Mouse (Mus musculus): ENCODE data around the gene Guk1. TPM values are rescaled to one million over a fixed set of nuclear protein-coding genes. Genes with fewer than 3 reads are reported as not detected.

Guk1 gene
- polyA plus RNA-seq, 1 experiment from 2014 or later, result 54.2 TPM

GRCm38 (mm10) chr11:59182864-59183331 is 9.1 kb downstream of the Guk1 start, which contains the start of gene Gjc2:
Gene Gjc2 (minus strand): TSS chr11:59183213.
- H3K4me1 ChIP-seq (replicated peaks), result peaks cover 35% of the 10 kb centered on the region
- no peak for ATAC-seq (ENCODE audit: insufficient read depth)
- H3K36me3 ChIP-seq (replicated peaks), result peaks cover 32% of the 10 kb centered on the region
- peak within 1 kb of the TSS; percentile 26; the same call in 1 of the 2 replicates for H3K9ac ChIP-seq
- H3K4me2 ChIP-seq, result no peak within 1 kb of the TSS
- H3K27me3 ChIP-seq, result peaks cover 34% of the 10 kb centered on the region
- peak within 1 kb of the TSS; percentile 61 for H3K27ac ChIP-seq (replicated peaks)
- H3K4me3 ChIP-seq (replicated peaks), result no peak within 1 kb of the TSS
- WGBS (ENCODE audit: insufficient replicate concordance), result 57% methylated on average over 3 of the region's 3 CpGs
- no peaks in the 10 kb centered on the region for H3K9me3 ChIP-seq (replicated peaks)

DNA sequence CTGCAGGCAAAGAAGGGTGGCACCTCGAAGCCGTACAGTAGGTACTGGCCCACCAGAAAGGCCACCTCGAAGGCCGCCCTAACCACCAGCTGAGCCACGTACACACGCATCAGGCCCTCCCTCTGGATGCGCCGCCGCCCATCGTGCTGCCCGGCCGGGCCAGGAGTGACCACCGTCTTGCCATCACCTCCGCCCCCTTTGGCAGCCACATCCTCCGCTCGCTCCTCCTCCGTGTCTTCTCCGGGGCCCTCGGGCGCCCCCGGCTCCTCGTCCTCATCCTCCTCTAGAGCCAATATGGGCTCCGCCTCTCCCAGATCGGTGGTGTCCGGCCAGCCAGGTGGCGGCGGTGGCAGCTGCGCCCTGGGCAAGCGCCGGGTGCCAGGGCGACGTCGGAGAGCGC is 15.1 kb downstream of the Guk1 start:
- no peak overlapping the region for H3K4me2 ChIP-seq
- H3K4me3 ChIP-seq (replicated peaks), result no peak overlapping the region; the same call in 1 of the 2 replicates

GRCm38 (mm10) chr11:59176475-59176874 is 15.5 kb downstream of the Guk1 start:
- H3K4me3 ChIP-seq (replicated peaks), result peak overlapping the region; percentile 12; the same call in 1 of the 2 replicates
- no peak for ATAC-seq (ENCODE audit: insufficient read depth)
- 3% methylated on average over 48 of the region's 48 CpGs for WGBS (ENCODE audit: insufficient replicate concordance)
- no peak overlapping the region for H3K9ac ChIP-seq
- no peak overlapping the region; the same call in 1 of the 2 replicates for H3K4me2 ChIP-seq
- no peak overlapping the region for H3K27ac ChIP-seq (replicated peaks)
- H3K27me3 ChIP-seq, result peaks cover 89% of the 10 kb centered on the region
- no peaks in the 10 kb centered on the region for H3K36me3 ChIP-seq (replicated peaks)
- peaks cover 11% of the 10 kb centered on the region; the same call in 1 of the 2 replicates for H3K4me1 ChIP-seq (replicated peaks)
- H3K9me3 ChIP-seq (replicated peaks), result no peaks in the 10 kb centered on the region

More for the DNA sequence above, 15.1 kb downstream of the Guk1 start:
- WGBS (ENCODE audit: insufficient replicate concordance), result 9% methylated on average over 34 of the region's 34 CpGs
- H3K9me3 ChIP-seq (replicated peaks), result no peaks in the 10 kb centered on the region
- no peak for ATAC-seq (ENCODE audit: insufficient read depth)
- no peaks in the 10 kb centered on the region for H3K36me3 ChIP-seq (replicated peaks)
- no peak overlapping the region for H3K9ac ChIP-seq
- no peak overlapping the region for H3K27ac ChIP-seq (replicated peaks)
- peaks cover 92% of the 10 kb centered on the region for H3K27me3 ChIP-seq
- H3K4me1 ChIP-seq (replicated peaks), result peaks cover 11% of the 10 kb centered on the region; the same call in 1 of the 2 replicates

GRCm38 (mm10) chr11:59174189-59174838 is 17.7 kb downstream of the Guk1 start:
- Histone ChIP-seq H3K4me1 (replicated peaks) (peaks cover 4% of the 10 kb centered on the region; the same call in 1 of the 2 replicates), H3K9ac (no peak overlapping the region), H3K9me3 (replicated peaks) (no peaks in the 10 kb centered on the region), H3K27ac (replicated peaks) (no peak overlapping the region), H3K4me3 (replicated peaks) (no peak overlapping the region), H3K4me2 (no peak overlapping the region), H3K27me3 (peaks cover 75% of the 10 kb centered on the region), H3K36me3 (replicated peaks) (no peaks in the 10 kb centered on the region)
- no peak for ATAC-seq (ENCODE audit: insufficient read depth)
- 50% methylated on average over 6 of the region's 6 CpGs for WGBS (ENCODE audit: insufficient replicate concordance)

DNA sequence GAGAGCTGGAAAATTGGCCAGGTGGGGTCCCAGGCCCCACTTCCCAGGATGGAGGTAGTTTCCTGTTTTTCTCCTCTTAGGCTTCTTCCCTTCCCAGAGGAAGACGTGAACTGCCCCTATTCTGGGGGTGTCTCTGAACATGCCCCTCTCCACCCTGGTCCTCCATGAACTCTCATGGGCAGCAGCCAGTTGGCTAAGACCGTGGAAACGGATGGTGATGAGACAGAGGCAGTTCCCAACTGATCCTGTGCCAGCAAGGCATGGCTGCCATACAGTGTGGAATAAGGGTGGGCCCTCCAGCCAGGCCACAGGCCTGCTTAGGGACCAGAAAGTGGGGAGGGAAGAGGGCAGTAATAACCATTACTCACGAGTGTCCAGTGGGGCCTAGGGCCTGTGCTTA is 21.5 kb downstream of the Guk1 start:
- H3K4me3 ChIP-seq (replicated peaks), result no peak overlapping the region
- H3K9me3 ChIP-seq (replicated peaks), result no peaks in the 10 kb centered on the region
- H3K4me1 ChIP-seq (replicated peaks), result peaks cover 23% of the 10 kb centered on the region
- H3K27me3 ChIP-seq, result peaks cover 37% of the 10 kb centered on the region
- no peak for ATAC-seq (ENCODE audit: insufficient read depth)
- H3K4me2 ChIP-seq, result no peak overlapping the region
- 62% methylated on average over 4 of the region's 4 CpGs for WGBS (ENCODE audit: insufficient replicate concordance)
- no peaks in the 10 kb centered on the region for H3K36me3 ChIP-seq (replicated peaks)
- no peak overlapping the region for H3K9ac ChIP-seq
- no peak overlapping the region for H3K27ac ChIP-seq (replicated peaks)

- Histone ChIP-seq H3K4me2 (no peak overlapping the region), H3K4me3 (replicated peaks) (no peak overlapping the region), H3K9ac (no peak overlapping the region), H3K4me1 (replicated peaks) (peaks cover 30% of the 10 kb centered on the region), H3K9me3 (replicated peaks) (no peaks in the 10 kb centered on the region), H3K27ac (replicated peaks) (no peak overlapping the region), H3K36me3 (replicated peaks) (no peaks in the 10 kb centered on the region), H3K27me3 (peaks cover 30% of the 10 kb centered on the region)
- no peak for ATAC-seq (ENCODE audit: insufficient read depth)
- WGBS (ENCODE audit: insufficient replicate concordance), result 60% methylated on average over 3 of the region's 3 CpGs
These were observed 22.2 kb downstream of the Guk1 start for GRCm38 (mm10) chr11:59169807-59170206.

- Histone ChIP-seq H3K9me3 (replicated peaks) (no peaks in the 10 kb centered on the region), H3K36me3 (replicated peaks) (peaks cover 12% of the 10 kb centered on the region), H3K9ac (no peak overlapping the region), H3K4me2 (peak overlapping the region; percentile 85; the same call in 1 of the 2 replicates), H3K27ac (replicated peaks) (peak overlapping the region; percentile 99), H3K27me3 (no peaks in the 10 kb centered on the region), H3K4me3 (replicated peaks) (no peak overlapping the region), H3K4me1 (replicated peaks) (peaks cover 60% of the 10 kb centered on the region)
- no peak for ATAC-seq (ENCODE audit: insufficient read depth)
- 31% methylated on average over 2 of the region's 2 CpGs for WGBS (ENCODE audit: insufficient replicate concordance)
These were observed 26.3 kb downstream of the Guk1 start for GRCm38 (mm10) chr11:59165616-59166241.

GRCm38 (mm10) chr11:59164384-59164783 is 27.6 kb downstream of the Guk1 start:
- peak overlapping the region; percentile 78 for H3K4me3 ChIP-seq (replicated peaks)
- H3K4me2 ChIP-seq, result peak overlapping the region; percentile 85
- H3K36me3 ChIP-seq (replicated peaks), result peaks cover 26% of the 10 kb centered on the region
- no peaks in the 10 kb centered on the region for H3K27me3 ChIP-seq
- 14% methylated on average over 9 of the region's 9 CpGs for WGBS (ENCODE audit: insufficient replicate concordance)
- peaks cover 63% of the 10 kb centered on the region for H3K4me1 ChIP-seq (replicated peaks)
- peak; percentile 73 for ATAC-seq (ENCODE audit: insufficient read depth)
- no peaks in the 10 kb centered on the region for H3K9me3 ChIP-seq (replicated peaks)
- H3K9ac ChIP-seq, result peak overlapping the region; percentile 88
- peak overlapping the region; percentile 99 for H3K27ac ChIP-seq (replicated peaks)

DNA sequence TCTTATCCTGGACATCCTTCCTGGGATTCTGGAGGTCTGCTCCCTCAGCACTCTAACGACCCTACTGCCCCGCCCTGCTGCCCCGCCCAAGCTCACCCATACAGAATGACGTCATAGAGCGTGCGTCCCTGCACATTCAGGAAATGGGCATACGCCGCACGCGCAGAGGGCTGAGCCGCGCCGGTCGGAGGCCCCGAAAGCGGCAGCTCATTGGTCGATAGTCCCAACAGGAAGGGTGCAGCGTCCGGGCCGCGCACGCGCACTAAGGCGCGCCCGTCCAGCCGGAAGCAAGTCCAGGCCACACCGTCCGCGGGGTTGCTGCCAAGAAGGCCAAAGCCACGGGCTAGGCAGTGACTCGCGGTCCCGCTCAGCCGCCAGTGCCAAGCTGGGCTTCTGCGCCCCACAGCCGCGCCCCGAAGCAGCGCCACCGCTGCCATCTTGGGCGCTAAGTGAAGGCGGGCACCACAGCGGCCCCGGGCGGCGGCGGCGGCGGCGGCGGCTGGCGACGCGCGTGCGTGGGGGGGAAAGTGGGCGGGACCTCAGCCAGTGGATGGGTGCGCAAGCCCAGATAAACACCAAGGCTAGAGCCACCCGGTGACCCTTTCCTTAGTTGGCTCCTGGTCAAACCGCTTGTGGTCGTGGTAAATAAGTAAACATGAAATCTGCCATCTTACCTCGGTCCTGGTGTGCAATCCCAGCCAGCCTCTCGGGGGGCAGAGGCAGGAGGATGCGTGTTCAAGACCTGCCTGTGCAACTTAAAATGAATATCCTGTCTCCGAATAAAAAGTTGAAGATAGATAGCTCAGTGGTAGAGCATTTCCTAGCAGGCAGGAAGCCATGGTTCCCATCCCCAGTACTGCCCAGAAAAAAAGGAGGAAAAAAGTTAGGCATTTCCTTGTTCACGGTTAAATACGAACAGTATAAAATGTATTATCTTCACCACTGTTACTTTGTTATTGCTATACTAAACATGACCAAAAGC is 28.5 kb downstream of the Guk1 start, which contains the start of gene Iba57:
TSS of gene Iba57 (minus strand) at position 485 of the 982 bp plus-strand sequence.
- Histone ChIP-seq H3K4me3 (replicated peaks) (peak within 1 kb of the TSS; percentile 78), H3K4me2 (peak within 1 kb of the TSS; percentile 85), H3K4me1 (replicated peaks) (peaks cover 63% of the 10 kb centered on the region), H3K9me3 (replicated peaks) (no peaks in the 10 kb centered on the region), H3K27ac (replicated peaks) (peak within 1 kb of the TSS; percentile 99), H3K36me3 (replicated peaks) (peaks cover 34% of the 10 kb centered on the region), H3K27me3 (no peaks in the 10 kb centered on the region), H3K9ac (peak within 1 kb of the TSS; percentile 88)
- WGBS (ENCODE audit: insufficient replicate concordance), result 1% methylated on average over 68 of the region's 68 CpGs
- peak; percentile 89 for ATAC-seq (ENCODE audit: insufficient read depth)

GRCm38 (mm10) chr11:59162443-59163254 is 29.4 kb downstream of the Guk1 start:
- Histone ChIP-seq H3K9me3 (replicated peaks) (no peaks in the 10 kb centered on the region), H3K4me2 (peak overlapping the region; percentile 85), H3K9ac (peak overlapping the region; percentile 64), H3K27ac (replicated peaks) (peak overlapping the region; percentile 99), H3K27me3 (no peaks in the 10 kb centered on the region), H3K4me1 (replicated peaks) (peaks cover 55% of the 10 kb centered on the region), H3K36me3 (replicated peaks) (peaks cover 43% of the 10 kb centered on the region), H3K4me3 (replicated peaks) (peak overlapping the region; percentile 78)
- 39% methylated on average over 9 of the region's 9 CpGs for WGBS (ENCODE audit: insufficient replicate concordance)
- ATAC-seq (ENCODE audit: insufficient read depth), result no peak
